Mouse (Mus musculus): Measurements from ENCODE around the gene Pygo2. TPM values are rescaled to one million over a fixed set of nuclear protein-coding genes. Genes with fewer than 3 reads are reported as not detected.
A peak's percentile ranks its signal among the peaks of the same experiment; 100 is the strongest.

Gene Pygo2
- polyA plus RNA-seq, 1 experiment from 2014 or later = 51.3 TPM

DNA sequence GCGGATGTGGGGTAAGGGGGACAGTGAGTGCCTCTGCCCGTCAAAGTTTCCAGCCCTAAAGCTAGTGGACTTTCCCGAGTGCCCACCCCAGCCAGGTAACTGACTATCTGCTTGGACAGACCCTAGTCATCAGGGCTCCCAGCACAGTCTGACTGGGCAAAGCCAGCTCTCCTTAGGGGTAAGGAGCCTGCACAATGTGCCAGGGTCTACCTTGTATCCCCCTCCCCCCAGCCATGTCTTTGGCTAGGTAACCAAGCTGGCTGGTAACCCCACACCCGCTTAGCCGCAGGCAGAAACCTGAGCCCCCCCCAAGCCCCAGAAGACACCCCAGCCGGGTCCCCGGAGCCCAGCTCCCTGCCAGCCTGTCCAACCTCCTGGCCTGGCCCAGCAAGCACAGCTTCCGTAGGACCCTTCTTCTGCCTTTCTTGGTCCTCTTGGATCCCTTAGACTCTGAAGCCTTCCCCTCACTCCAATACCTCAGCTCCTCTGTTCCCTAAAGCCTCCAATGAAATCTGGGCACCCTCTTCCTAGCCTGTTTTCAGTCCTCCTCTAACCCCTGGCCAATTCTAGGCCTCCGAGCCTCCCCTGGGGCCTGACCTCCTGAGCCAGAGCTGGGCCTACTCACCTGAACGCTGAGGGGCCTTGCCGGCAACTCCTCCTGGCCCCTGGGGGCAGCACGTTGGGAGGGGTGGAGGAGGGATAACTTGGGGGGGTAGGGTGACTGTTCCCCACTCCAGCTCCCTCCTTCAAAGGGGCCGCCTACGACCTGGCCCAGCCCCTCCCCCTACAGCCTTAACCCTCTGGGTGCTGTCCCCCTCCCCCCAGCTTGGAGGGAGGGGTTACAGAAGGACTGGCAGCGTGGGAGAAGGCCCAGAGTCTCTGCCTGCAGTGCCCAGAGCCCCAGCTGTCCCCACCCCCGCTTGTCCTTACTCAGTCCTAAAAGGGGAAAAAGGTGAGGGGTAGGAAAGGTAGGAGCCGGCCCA, 43.3 kb upstream of the Pygo2 start:
- 38% methylated on average over 17 of the region's 17 CpGs for WGBS
- Histone ChIP-seq H3K27me3 (no peaks in the 10 kb centered on the region), H3K4me1 (peaks cover 68% of the 10 kb centered on the region), H3K9me3 (replicated peaks) (no peaks in the 10 kb centered on the region), H3K36me3 (no peaks in the 10 kb centered on the region), H3K4me3 (replicated peaks) (peak overlapping the region; percentile 19), H3K9ac (peak overlapping the region; percentile 3; the same call in 1 of the 2 replicates), H3K27ac (replicated peaks) (peak overlapping the region; percentile 74; the same call in 1 of the 2 replicates), H3K4me2 (replicated peaks) (peak overlapping the region; percentile 27)
- ATAC-seq (ENCODE audit: insufficient number of reproducible peaks, low FRiP score, low TSS enrichment, low read depth) = no peak

DNA sequence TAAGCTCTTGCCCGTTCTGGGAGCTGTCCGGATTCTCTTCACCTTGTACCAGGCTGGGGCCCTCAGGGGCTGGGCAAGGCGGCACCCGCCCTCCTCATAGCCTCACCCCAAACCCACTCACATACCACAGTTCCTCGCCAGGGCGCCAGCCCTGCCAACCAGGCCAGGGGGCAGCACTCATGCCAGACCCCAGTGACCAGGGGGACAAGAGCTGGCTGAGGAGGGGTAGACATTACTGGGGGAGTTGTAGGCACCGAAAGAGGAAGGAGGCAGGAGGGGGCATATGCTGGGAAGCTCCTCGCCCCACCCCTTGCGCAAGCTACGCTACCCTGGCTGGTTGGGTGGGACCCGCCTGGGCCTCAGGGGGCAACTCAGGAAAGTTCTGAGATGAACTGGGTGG, 42.4 kb upstream of the Pygo2 start:
- peak overlapping the region; percentile 19; the same call in 1 of the 2 replicates for H3K4me3 ChIP-seq (replicated peaks)
- 0 out of 2 replicates have a peak, but pooled peaks have one; percentile 2 for ATAC-seq (ENCODE audit: insufficient number of reproducible peaks, low FRiP score, low TSS enrichment, low read depth)
- peaks cover 77% of the 10 kb centered on the region for H3K4me1 ChIP-seq
- H3K36me3 ChIP-seq = no peaks in the 10 kb centered on the region
- 55% methylated on average over 11 of the region's 11 CpGs for WGBS
- no peaks in the 10 kb centered on the region for H3K27me3 ChIP-seq
- peak overlapping the region; percentile 58 for H3K27ac ChIP-seq (replicated peaks)
- H3K9ac ChIP-seq = no peak overlapping the region
- no peaks in the 10 kb centered on the region for H3K9me3 ChIP-seq (replicated peaks)
- peak overlapping the region; percentile 27 for H3K4me2 ChIP-seq (replicated peaks)

DNA sequence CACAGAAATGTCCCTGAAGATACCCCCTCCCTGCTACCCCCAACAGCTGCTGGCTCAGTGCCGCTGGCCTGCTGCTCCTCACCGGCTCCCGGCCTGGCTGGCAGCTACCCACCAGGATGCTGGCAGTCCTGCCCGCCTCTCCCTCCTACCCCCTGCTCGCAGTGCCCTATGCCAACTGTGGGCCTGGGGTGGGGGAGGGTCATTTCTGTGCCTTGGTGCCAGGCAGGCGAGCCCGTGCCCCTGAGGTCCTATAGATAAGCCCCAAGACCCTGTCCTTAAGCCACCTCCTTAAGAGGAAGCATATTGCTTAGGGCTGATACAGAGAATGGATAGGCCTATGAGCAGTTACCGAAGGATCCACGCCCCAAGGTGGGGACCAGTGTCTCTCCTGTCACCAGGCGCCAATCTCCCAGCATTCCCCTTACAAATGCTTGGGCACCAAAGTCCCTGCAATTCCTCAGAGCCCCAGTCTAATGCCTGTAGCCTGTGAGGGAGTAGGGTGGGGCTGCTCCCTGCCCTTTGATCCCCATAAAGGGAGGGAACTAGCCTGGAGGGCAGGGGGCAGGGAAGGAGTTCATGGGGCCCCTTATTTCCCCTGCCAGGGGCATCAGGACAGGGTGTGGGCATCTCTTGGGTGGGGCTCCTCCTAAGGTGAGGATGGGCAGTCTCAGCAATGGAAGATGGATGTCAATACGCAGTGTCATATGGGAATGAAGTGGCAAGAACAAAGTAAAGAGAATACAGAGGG, 41.7 kb upstream of the Pygo2 start:
- no peak for ATAC-seq (ENCODE audit: insufficient number of reproducible peaks, low FRiP score, low TSS enrichment, low read depth)
- Histone ChIP-seq H3K4me1 (peaks cover 81% of the 10 kb centered on the region), H3K27ac (replicated peaks) (peak overlapping the region; percentile 58), H3K9ac (no peak overlapping the region), H3K9me3 (replicated peaks) (no peaks in the 10 kb centered on the region), H3K4me2 (replicated peaks) (peak overlapping the region; percentile 27), H3K27me3 (no peaks in the 10 kb centered on the region), H3K4me3 (replicated peaks) (no peak overlapping the region), H3K36me3 (no peaks in the 10 kb centered on the region)
- 58% methylated on average over 11 of the region's 11 CpGs for WGBS

DNA sequence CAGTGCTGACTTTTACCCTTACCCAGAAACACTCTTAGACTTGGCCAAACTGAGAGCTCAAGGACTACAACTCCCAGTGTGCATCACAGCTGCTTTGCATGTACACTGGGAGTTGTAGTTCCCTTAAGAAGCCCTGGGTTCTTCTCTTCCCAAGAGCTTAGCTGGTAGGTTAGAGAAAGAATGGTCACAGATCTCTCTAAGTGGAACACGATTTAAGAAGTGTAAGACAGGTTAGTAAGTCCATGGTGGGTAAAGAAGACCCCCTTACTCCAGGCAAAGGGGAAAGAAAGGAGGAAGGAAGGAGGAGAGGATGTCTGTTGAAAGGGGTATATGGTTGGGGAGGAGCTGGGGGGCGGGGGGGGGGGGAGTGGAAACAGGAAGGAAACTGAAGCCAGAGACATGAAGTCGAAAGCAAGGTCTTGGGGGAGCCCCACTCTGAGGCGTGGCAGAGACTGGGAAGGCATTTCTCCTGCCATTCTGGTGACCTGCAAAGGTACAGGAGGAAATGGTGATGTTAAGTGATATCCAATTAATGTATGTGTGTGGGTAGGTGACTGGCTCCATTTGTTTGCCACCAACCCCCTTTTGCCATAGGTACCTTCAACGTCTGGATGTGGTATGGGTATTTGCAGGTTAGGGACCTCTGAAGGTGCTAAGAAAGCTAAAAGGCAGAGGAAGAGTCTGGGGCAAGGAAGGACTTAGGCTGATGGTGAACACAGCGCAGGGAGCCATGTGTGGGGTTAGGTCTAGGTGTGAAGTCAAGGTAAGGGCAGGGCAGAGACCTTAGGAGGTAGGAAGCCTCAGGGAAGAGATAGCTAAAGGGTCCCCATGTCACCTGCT, 40.9 kb upstream of the Pygo2 start:
- Histone ChIP-seq H3K4me2 (replicated peaks) (no peak overlapping the region), H3K36me3 (no peaks in the 10 kb centered on the region), H3K9me3 (replicated peaks) (no peaks in the 10 kb centered on the region), H3K4me3 (replicated peaks) (no peak overlapping the region), H3K9ac (no peak overlapping the region), H3K4me1 (peaks cover 85% of the 10 kb centered on the region), H3K27ac (replicated peaks) (peak overlapping the region; percentile 58; the same call in 1 of the 2 replicates), H3K27me3 (no peaks in the 10 kb centered on the region)
- WGBS = 52% methylated on average over 6 of the region's 6 CpGs
- ATAC-seq (ENCODE audit: insufficient number of reproducible peaks, low FRiP score, low TSS enrichment, low read depth) = no peak

DNA sequence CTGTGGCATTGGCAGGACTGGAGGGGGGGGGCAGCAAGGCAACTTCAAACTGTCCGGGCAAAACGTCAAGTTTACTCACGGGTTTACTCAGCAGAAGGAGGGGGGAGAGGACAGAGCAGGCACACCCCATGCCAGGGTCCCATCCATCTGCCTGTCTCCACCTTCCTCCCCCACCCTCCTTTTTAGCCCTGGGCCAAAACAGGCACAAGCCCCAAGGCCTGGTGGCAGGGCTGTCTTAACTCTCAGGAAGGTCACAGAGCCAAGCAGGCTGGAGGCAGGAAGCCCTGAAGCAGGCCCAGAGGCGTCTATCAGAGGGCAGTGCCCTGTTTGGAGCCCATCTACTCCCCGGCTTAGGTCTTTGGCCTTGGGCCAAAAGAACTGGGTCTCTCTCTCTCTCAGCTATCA, 39.9 kb upstream of the Pygo2 start:
- WGBS = 40% methylated on average over 5 of the region's 5 CpGs
- H3K4me1 ChIP-seq = peaks cover 85% of the 10 kb centered on the region
- ATAC-seq (ENCODE audit: insufficient number of reproducible peaks, low FRiP score, low TSS enrichment, low read depth) = no peak
- no peaks in the 10 kb centered on the region for H3K27me3 ChIP-seq
- no peaks in the 10 kb centered on the region for H3K36me3 ChIP-seq
- no peak overlapping the region for H3K9ac ChIP-seq
- H3K27ac ChIP-seq (replicated peaks) = peak overlapping the region; percentile 44
- no peaks in the 10 kb centered on the region for H3K9me3 ChIP-seq (replicated peaks)
- H3K4me3 ChIP-seq (replicated peaks) = peak overlapping the region; percentile 58
- peak overlapping the region; percentile 98 for H3K4me2 ChIP-seq (replicated peaks)

DNA sequence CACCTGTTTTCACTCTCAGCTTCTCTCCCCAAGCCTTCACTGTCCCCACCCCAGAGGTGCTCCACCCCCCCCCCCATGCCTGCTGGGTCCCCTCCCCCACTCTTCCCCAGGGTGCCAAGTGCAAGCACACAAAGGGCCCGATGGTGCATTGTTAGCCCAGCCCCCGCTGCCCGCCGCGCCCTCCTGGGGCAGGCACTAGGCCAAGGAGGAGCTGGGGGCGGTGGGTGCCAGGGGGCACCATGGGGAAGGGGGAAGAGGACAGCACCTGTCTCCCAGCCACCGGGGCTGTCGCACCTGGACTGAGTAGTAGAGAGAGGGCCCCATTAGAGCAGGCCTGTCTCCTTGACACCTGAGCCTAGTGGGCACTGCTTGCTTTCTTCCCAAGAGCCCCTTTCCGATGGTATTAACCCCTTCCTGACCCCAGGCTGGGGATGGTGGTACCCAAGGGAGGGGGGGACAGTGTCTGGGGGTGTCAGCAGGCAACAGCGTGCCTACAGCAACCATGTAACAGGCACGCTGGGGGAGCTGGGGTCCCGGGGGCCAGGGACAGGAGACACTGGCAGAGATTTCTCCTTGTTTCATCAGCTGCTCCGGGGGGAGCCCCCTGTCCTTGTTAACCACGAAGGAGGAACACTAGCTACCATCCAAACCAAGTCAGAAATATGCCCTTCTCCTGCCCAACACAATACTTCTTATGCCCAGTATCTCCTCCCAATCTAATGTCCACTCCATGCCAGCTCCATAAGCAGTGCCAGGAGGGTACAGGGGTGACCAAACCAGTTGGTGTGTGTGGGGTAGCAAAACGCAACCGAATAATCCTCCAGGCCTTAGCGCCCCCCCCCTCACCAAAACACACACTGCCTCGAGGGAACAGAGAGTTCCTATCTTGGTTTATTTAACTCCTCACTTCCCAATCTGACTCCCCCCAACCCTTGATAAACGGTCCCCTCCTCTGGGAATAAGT, 39.0 kb upstream of the Pygo2 start:
- Histone ChIP-seq H3K27ac (replicated peaks) (peak overlapping the region; percentile 85), H3K36me3 (no peaks in the 10 kb centered on the region), H3K27me3 (no peaks in the 10 kb centered on the region), H3K4me3 (replicated peaks) (peak overlapping the region; percentile 58), H3K4me1 (peaks cover 85% of the 10 kb centered on the region), H3K4me2 (replicated peaks) (peak overlapping the region; percentile 98), H3K9me3 (replicated peaks) (no peaks in the 10 kb centered on the region), H3K9ac (no peak overlapping the region; the same call in 1 of the 2 replicates)
- no peak for ATAC-seq (ENCODE audit: insufficient number of reproducible peaks, low FRiP score, low TSS enrichment, low read depth)
- WGBS = 11% methylated on average over 19 of the region's 19 CpGs

DNA sequence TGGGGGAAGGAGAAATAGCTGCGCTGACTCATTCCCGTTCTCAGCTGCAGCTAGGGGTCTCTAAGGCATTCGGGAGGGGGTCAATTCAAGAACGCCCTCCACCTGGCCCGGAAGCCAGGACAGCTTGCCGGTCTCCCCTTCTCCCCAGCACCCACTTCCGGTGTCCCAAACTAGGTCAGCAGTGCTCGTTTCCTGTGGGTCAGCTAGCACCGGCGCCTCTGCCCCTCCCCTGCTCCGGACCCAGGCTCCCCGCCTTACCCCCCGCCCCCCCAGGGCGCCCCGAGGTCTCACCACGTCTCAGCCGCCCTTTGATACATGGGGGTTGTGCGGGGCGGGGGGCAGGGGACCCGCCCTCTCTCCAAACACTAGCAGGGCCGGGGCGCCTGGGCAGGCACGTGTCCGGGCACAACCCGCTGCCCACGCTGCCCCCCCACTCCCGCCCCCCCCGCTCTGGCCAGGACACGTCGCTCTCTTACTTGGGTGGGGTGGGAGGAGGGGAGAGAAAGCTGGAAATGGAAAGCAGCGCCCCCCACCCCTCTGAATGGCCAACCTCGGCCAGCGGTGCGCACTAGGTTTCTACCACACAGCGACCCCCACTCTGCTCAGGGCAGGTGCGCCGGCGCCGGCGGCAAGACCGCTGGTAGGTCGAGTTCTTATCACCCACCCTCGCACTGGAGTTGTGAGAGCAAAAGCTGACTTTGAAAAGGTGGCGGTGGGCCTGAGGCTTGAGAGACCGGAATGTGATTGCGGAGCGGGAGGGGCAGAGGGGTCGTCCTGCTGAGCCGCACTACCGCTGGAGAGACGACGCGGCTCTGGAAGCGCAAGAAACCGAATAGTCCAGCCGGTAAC, 38.1 kb upstream of the Pygo2 start:
- no peaks in the 10 kb centered on the region for H3K9me3 ChIP-seq (replicated peaks)
- peak overlapping the region; percentile 85 for H3K27ac ChIP-seq (replicated peaks)
- H3K4me2 ChIP-seq (replicated peaks) = peak overlapping the region; percentile 98
- no peak for ATAC-seq (ENCODE audit: insufficient number of reproducible peaks, low FRiP score, low TSS enrichment, low read depth)
- peak overlapping the region; percentile 58 for H3K4me3 ChIP-seq (replicated peaks)
- peaks cover 87% of the 10 kb centered on the region for H3K4me1 ChIP-seq
- under 1% methylated on average over 56 of the region's 56 CpGs for whole genome bisulfite sequencing
- peak overlapping the region; percentile 44 for H3K9ac ChIP-seq
- no peaks in the 10 kb centered on the region for H3K36me3 ChIP-seq
- no peaks in the 10 kb centered on the region for H3K27me3 ChIP-seq

- H3K36me3 ChIP-seq = no peaks in the 10 kb centered on the region
- H3K4me3 ChIP-seq (replicated peaks) = peak overlapping the region; percentile 58
- peak overlapping the region; percentile 44 for H3K9ac ChIP-seq
- H3K27ac ChIP-seq (replicated peaks) = peak overlapping the region; percentile 85
- peak overlapping the region; percentile 98 for H3K4me2 ChIP-seq (replicated peaks)
- H3K27me3 ChIP-seq = no peaks in the 10 kb centered on the region
- no peaks in the 10 kb centered on the region for H3K9me3 ChIP-seq (replicated peaks)
- 0% methylated on average over 13 of the region's 24 CpGs for WGBS
- peaks cover 78% of the 10 kb centered on the region for H3K4me1 ChIP-seq
- no peak for ATAC-seq (ENCODE audit: insufficient number of reproducible peaks, low FRiP score, low TSS enrichment, low read depth)
These were observed 37.1 kb upstream of the Pygo2 start for GRCm38 (mm10) chr3:89392871-89393311.

GRCm38 (mm10) chr3:89393605-89394004, 36.4 kb upstream of the Pygo2 start:
- under 1% methylated on average over 15 of the region's 15 CpGs for WGBS
- ATAC-seq (ENCODE audit: insufficient number of reproducible peaks, low FRiP score, low TSS enrichment, low read depth) = peak; percentile 95
- no peaks in the 10 kb centered on the region for H3K36me3 ChIP-seq
- no peaks in the 10 kb centered on the region for H3K9me3 ChIP-seq (replicated peaks)
- peaks cover 71% of the 10 kb centered on the region for H3K4me1 ChIP-seq
- H3K4me2 ChIP-seq (replicated peaks) = peak overlapping the region; percentile 98
- H3K9ac ChIP-seq = peak overlapping the region; percentile 55
- H3K27me3 ChIP-seq = no peaks in the 10 kb centered on the region
- H3K4me3 ChIP-seq (replicated peaks) = peak overlapping the region; percentile 58
- peak overlapping the region; percentile 93 for H3K27ac ChIP-seq (replicated peaks)
